Mouse (Mus musculus) gastrocnemius, postnatal 36 days (tissue): Measurements from ENCODE around the gene Txnrd1. TPM values are rescaled to one million over a fixed set of nuclear protein-coding genes. Genes with fewer than 3 reads are reported as not detected.

ENCODE experiments used
- DNase-seq, 2 experiments: peaks; one replicate each; pipeline ENCODE4 v3.0.0; 2022
- intact Hi-C: fragments of 180-260 bp; cut with DNase I; formaldehyde crosslinking; loops from one replicate; pipeline ENCODE4 v1.15.1; 2025
- total RNA-seq, 2 experiments: library from RNA; stranded (reverse); gene quantifications; 2 replicates each; pipeline ENCODE4 v1.2.3; 2021

Gene Txnrd1
- total RNA-seq, 2 experiments from 2014 or later, result 44.4 to 46.8 TPM

DNA sequence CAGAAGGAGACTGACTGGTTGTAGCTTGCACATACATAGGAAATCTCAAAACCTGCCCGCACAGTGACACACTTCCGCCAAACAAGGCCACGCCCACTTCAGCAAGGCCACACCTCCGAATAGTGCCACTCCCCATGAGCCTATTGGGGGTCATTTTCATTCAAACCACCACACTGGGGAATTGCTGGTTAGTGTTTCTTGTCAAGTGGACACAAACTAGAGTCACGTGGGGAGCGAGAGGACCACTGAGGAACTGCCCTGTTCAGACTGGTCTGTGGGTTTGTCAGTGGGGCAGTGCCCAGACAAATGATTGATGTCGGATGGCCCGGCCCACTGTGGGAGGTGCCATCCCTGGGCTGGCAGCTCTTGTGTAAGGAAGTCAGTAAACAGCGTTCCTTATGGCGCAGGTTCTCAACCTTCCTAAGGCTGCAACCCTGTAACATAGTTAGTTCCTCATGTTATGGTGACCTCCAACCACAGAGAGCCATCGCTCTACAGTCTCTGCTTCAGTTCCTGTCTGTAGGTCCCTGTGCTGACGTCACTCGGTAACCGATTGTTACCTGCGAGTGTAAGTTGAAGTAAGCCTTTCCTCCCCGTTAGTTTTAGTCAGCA, 66.2 kb downstream of the Txnrd1 start:
- intact Hi-C loops, result loop anchor here (2.0 to 5.0 kb wide), 3 partner anchors 38 to 233 kb away; no protein-coding TSS in a partner anchor
- DNase-seq, result no peak

DNA sequence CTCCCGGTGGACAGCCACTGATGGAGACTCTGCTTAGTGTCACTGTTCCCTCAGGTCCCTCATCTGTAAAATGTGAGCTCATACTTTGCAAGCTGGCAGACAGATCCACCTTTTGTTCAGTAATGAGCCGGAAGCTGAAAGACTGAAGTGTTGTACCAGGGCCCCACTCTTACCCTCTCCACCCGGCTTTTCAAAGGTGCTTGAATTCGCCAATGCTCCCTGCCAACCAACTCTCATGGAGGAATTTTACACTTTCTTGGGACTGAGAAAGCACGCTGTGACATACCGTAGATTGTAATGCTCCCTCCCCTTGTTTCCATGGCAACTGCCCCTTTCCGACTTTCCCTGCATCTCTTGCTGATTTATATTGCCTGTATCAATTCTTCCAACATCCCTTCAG, 66.8 kb downstream of the Txnrd1 start:
- intact Hi-C loops, result loop anchor here (2.0 kb wide), 2 partner anchors 86 to 234 kb away; no protein-coding TSS in a partner anchor
- no peak for DNase-seq

GRCm38 (mm10) chr10:82901436-82901835, 67.7 kb downstream of the Txnrd1 start:
- peak; percentile 76 to 86 for DNase-seq

DNA sequence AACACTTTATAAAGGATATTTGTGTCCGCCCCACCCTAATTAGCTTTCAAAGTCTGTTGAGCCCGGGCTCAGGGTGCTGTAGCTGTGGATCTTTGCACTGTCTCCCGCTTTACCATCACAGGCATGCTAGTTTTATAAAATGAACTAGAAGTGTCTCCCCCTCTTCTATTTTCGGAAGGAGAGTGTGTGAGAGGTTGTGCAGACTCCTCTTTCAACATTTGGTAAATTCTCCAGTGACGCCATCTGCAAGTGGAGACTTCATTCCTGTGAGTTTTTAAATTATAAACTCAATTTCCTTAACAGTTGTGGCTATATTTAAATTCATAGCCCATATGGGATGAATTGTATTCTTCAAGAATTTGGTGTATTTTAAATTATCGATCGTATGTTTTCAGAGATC, 74.8 kb downstream of the Txnrd1 start:
- intact Hi-C loops, result loop anchor here (2.0 kb wide), 1 partner anchor 274 kb away; no protein-coding TSS in a partner anchor

More at GRCm38 (mm10) chr10:82901436-82901835, 67.7 kb downstream of the Txnrd1 start:
- intact Hi-C loops, result loop anchor here (1.0 to 2.0 kb wide), 3 partner anchors 87 to 235 kb away; no protein-coding TSS in a partner anchor

GRCm38 (mm10) chr10:82909382-82909781, 75.6 kb downstream of the Txnrd1 start:
- peak in 1 of 2 experiments; percentile 40 for DNase-seq
- intact Hi-C loops, result loop anchor here (2.0 kb wide), 1 partner anchor 273 kb away; no protein-coding TSS in a partner anchor

More for the DNA sequence above, 74.8 kb downstream of the Txnrd1 start:
- DNase-seq, result no peak

DNA sequence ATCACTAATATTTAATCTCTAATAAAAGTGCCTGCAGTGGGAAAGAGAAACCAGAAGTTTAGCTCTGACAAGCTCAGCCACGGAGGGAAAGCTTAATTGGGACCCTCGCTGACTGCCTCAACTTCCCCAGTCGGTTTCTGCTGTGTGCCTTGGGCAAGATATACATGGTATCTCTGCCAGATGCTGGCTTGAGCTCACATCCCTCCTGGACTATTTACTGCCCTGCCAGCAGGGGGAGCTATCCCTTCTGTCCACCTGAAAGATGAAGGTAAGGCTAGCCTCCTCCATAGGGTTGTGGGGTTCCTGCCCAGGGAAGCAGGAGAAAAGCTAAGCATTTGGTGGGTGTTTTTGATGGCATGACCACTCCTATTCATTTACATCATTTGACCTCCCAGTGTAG, 76.4 kb downstream of the Txnrd1 start:
- no peak for DNase-seq
- intact Hi-C loops, result loop anchor here (5.0 kb wide), 3 partner anchors 192 to 442 kb away; no protein-coding TSS in a partner anchor

GRCm38 (mm10) chr10:82913238-82913637, 79.5 kb downstream of the Txnrd1 start:
- no peak for DNase-seq
- intact Hi-C loops, result loop anchor here (5.0 kb wide), 3 partner anchors 189 to 439 kb away; no protein-coding TSS in a partner anchor

DNA sequence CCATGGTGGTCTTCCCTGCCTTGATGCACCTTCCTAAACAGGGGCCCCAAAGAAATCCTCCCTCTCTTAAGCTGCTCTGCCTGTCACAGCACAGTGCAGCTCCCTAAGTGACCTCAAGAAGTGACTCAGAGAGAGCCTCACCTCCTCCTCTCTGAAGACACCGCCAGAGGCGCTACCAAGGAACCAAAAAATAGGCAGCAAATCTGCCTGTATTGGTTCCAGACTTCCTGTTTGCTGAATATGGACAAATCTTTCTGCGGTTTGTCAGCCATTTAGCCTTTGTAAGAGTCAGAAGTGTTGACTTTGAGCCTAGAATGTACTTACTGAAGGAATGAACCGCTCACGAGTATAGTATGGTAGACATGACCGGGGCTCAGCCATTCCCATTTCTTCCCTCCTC, 80.0 kb downstream of the Txnrd1 start:
- intact Hi-C loops, result loop anchor here (5.0 kb wide), 3 partner anchors 189 to 439 kb away; no protein-coding TSS in a partner anchor
- DNase-seq, result no peak

- DNase-seq, result no peak
- intact Hi-C loops, result no loop called here
Measured at GRCm38 (mm10) chr10:82918675-82919074, 84.9 kb downstream of the Txnrd1 start.

DNA sequence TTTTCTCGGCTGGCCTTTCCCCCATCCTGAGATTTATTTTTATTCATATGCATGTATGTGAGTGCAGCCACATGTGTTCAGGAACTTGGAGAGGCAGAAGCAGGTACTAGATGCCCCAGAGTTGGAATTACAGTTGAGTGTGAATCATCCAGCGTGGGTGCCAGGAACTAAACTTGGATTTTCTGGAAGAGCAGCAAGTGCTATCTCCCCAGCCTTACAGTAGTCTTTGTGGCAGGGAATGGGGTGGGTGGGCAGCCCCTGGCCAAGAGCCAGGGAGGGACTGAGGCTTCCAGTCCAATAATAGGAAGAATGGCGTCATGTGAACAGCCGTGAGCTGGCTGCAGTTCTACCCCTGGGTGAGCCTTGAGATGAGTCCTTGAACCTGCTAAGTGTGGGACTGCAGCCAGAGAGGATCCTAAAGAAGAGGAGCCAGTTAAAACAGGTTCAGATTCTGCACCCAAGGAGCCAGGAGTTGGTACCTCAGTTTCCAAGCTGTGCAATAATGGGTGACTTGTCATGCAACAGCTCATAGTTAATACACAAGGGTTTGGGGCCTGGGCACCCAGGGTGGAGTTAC, 85.7 kb downstream of the Txnrd1 start:
- intact Hi-C loops, result no loop called here
- DNase-seq, result no peak

- intact Hi-C loops, result no loop called here
- DNase-seq, result no peak
Measured at GRCm38 (mm10) chr10:82923547-82923946, 89.8 kb downstream of the Txnrd1 start.

DNA sequence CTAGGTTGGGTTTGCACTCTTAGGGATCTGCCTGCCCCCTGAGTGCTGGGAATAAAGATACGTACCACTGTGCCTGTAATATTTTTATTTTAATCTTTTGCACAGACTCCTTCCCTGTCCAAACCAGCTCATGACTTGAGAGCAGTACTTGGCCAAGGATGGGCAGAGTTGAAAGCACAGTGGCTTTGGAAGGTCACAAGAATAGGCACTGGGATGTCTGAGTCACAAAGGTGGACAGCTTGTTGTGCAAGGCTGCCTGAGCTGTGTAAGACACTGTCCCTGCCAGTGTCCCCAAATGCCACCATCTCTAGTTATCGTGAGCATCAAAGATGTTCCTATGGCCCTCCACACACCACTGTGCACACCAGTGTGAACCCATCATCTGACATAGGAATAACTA, 91.0 kb downstream of the Txnrd1 start:
- intact Hi-C loops, result no loop called here
- DNase-seq, result no peak

- intact Hi-C loops, result no loop called here
- no peak for DNase-seq
Measured at GRCm38 (mm10) chr10:82925624-82926023, 91.9 kb downstream of the Txnrd1 start.

DNA sequence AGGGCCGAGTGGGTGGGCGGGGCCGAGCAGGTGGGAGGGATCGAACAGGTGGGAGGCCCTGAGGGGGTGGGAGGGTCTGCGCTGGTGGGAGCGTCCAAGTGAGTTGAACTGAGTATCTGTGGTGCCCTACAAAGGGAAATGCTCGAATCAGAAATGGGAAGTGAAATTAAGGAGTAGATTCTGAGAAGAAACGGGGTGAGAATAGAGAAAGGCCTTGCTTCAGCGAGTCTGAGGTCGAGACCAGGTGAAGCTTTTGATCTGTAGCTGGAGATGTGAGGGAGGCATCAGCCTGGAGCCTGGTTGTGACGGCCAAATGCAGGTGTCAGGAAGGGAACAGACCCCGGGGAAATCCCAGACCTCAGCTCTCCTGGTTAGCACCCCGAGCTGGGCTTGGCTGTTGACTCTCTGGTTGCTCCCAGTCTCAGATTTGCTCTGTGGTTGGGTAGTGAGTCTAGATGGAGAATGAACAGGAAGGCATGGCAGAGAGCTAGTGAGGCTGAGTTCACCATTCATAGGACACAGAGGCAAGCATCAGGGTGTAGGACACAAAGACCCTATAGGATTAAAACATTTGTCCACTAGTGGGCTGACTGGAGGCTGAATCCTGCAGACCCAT, 101.4 kb downstream of the Txnrd1 start:
- intact Hi-C loops, result no loop called here
- DNase-seq, result no peak

- no peak for DNase-seq
- intact Hi-C loops, result no loop called here
Measured at GRCm38 (mm10) chr10:82935774-82936173, 102.0 kb downstream of the Txnrd1 start.

Other genes starting within 250 kb of the Txnrd1 start
- 10 to 100 TPM; 28.6 to 32.7 TPM for gene 1190007I07Rik, start 210.7 kb upstream of the Txnrd1 start, total RNA-seq
- gene Tdg, start 204.1 kb upstream of the Txnrd1 start, total RNA-seq, result 10 to 100 TPM; 15.3 to 15.5 TPM
- gene Glt8d2, start 143.3 kb upstream of the Txnrd1 start, total RNA-seq, result 1 to 10 TPM; 1.7 to 2.8 TPM
- gene Hcfc2, start 137.8 kb upstream of the Txnrd1 start, total RNA-seq, result 10 to 100 TPM; 23.8 to 24.6 TPM
- 10 to 100 TPM; 31.7 to 38.2 TPM for gene Nfyb, start 69.8 kb upstream of the Txnrd1 start, total RNA-seq
- 1 to 10 TPM in 1 of 2 experiments, under 1 TPM in 1; 0.84 to 1.3 TPM for gene Eid3, start 32.7 kb downstream of the Txnrd1 start, total RNA-seq
- 1 to 10 TPM in 1 of 2 experiments, under 1 TPM in 1; 0.77 to 1.2 TPM for gene Chst11, start 151.5 kb downstream of the Txnrd1 start, total RNA-seq